15 mouse cellular contexts compared by ENCODE assay signal in genomic region chr13:93137098-93137497, GRCm38 (mm10). TPM values are rescaled to one million over a fixed set of nuclear protein-coding genes. Genes with fewer than 3 reads are reported as not detected.
DNase-seq lines count a peak whose midpoint lies in the region; TF ChIP-seq lines count a peak whose summit lies in the region.
"Had no signal": no experiment of that assay in that cellular context is flagged by ENCODE, and none has a peak within 500 bp of the region (broad histone marks: within the 10 kb centered on the region; RNA-seq: fewer than 3 reads in every experiment).

No protein-coding gene starts in this region.

- no peaks in the 10 kb centered on the region for H3K79me2 ChIP-seq in heart, adult 2 months (replicated peaks; ENCODE audit: control insufficient read depth, insufficient read depth, low read length)

- TF ChIP-seq EP300 in heart, adult 2 months (IDR thresholded peaks at IDR 0.05; ENCODE audit: insufficient read depth, low read depth, low read length) = 0 out of 2 replicates have a peak, but pooled peaks have one; percentile 35

- TF ChIP-seq POLR2A in heart, adult 2 months (IDR thresholded peaks at IDR 0.05; ENCODE audit: insufficient read depth, low read depth, low read length) = no peak
- TF ChIP-seq POLR2A in cerebellum, adult 2 months (IDR thresholded peaks at IDR 0.05; ENCODE audit: borderline replicate concordance, insufficient read depth, low read length) = no peak

- no peaks in the 10 kb centered on the region for H3K27me3 ChIP-seq in heart, adult 2 months (ENCODE audit: control insufficient read depth, insufficient read depth, low read length)
- H3K27me3 ChIP-seq in cerebellum, adult 2 months (ENCODE audit: control insufficient read depth, insufficient read depth, low read length) = no peaks in the 10 kb centered on the region
- H3K27me3 ChIP-seq: embryonic facial prominence, embryonic 15.5 days; midbrain, embryonic 13.5 days; stomach, embryonic 15.5 days had no signal

- TF ChIP-seq CTCF in heart, adult 2 months (IDR thresholded peaks at IDR 0.05) = no peak
- no peak for TF ChIP-seq CTCF in cerebellum, adult 2 months (IDR thresholded peaks at IDR 0.05; ENCODE audit: borderline replicate concordance, insufficient read depth, low read depth, low read length)

- H3K4me1 ChIP-seq in heart, adult 2 months (ENCODE audit: control insufficient read depth, insufficient read depth, low read length) = 0 out of 2 replicates have a peak, but pooled peaks cover 1% of the 10 kb centered on the region
- no peaks in the 10 kb centered on the region for H3K4me1 ChIP-seq in cerebellum, adult 2 months (ENCODE audit: control insufficient read depth, insufficient read depth, low read length)
- H3K4me1 ChIP-seq: midbrain, embryonic 13.5 days; stomach, embryonic 15.5 days had no signal

- intact Hi-C loops in heart, adult 2 months (cut with DNase I) = no loop called here

- H3K9ac ChIP-seq in heart, adult 2 months (ENCODE audit: low read depth, low read length) = no peak overlapping the region
- H3K9ac ChIP-seq: embryonic facial prominence, embryonic 15.5 days; midbrain, embryonic 13.5 days; stomach, embryonic 15.5 days had no signal

- no peak for DNase-seq in heart, adult 2 months
- DNase-seq in heart, postnatal 4 days = no peak
- DNase-seq in cerebellum, adult 11-12 months = peak; percentile 42
- peak; percentile 58 to 75 for DNase-seq in cerebellum, adult 2 months
- peak; percentile 62 for DNase-seq in cerebellum, postnatal 36 days
- DNase-seq in urinary bladder, postnatal 36 days (ENCODE audit: low spot score in 2 of 2) = no peak
- DNase-seq in kidney, postnatal 4 days = no peak
- DNase-seq: kidney, postnatal 36 days; lung, adult 18-20 months; lung, postnatal 14 days; thymus, adult 18-20 months had no signal

- H3K27ac ChIP-seq in heart, adult 2 months = peak overlapping the region; percentile 85
- H3K27ac ChIP-seq in cerebellum, adult 2 months (ENCODE audit: insufficient read depth, low read length) = no peak overlapping the region
- H3K27ac ChIP-seq: embryonic facial prominence, embryonic 15.5 days; midbrain, embryonic 13.5 days; stomach, embryonic 15.5 days had no signal

- no peak overlapping the region for H3K4me3 ChIP-seq in heart, adult 2 months
- H3K4me3 ChIP-seq in cerebellum, adult 2 months (replicated peaks; ENCODE audit: insufficient read depth, low read depth, low read length) = no peak overlapping the region
- H3K4me3 ChIP-seq: embryonic facial prominence, embryonic 15.5 days; midbrain, embryonic 13.5 days; myocyte; stomach, embryonic 15.5 days had no signal

- 73% methylated on average over 7 of the region's 7 CpGs for WGBS in heart, adult 2 months
- 14% methylated on average over 7 of the region's 7 CpGs for WGBS in cerebellum, adult 2 months

- H3K36me3 ChIP-seq in heart, adult 2 months (ENCODE audit: control insufficient read depth, insufficient read depth, low read length) = peaks cover 4% of the 10 kb centered on the region
- H3K36me3 ChIP-seq: embryonic facial prominence, embryonic 15.5 days; midbrain, embryonic 13.5 days; stomach, embryonic 15.5 days had no signal

RNA-seq across cellular contexts. Expression of gene Cmya5, which starts 7.4 kb away (rescaled TPM):
- 100 to 1,000 TPM; 335 to 392 TPM for total RNA-seq in heart, adult 2 months (2021)
- polyA plus RNA-seq in heart, adult 2 months (2012; rRNA removed) = 46.3 and 76.5 TPM in 2 replicates
- total RNA-seq in heart, postnatal 4 days (2021) = 10 to 100 TPM; 76.0 to 82.2 TPM
- 2.6 and 3.0 TPM in 2 replicates for polyA plus RNA-seq in cerebellum, adult 2 months (2012; rRNA removed)

RNA-seq across cellular contexts. Expression of gene Tent2, which starts 55.1 kb away (rescaled TPM):
- 10 to 100 TPM; 13.1 to 14.6 TPM for total RNA-seq in heart, adult 2 months (2021)
- 9.7 and 20.8 TPM in 2 replicates for polyA plus RNA-seq in heart, adult 2 months (2012; rRNA removed)
- total RNA-seq in heart, postnatal 4 days (2021) = 10 to 100 TPM; 27.4 to 28.1 TPM
- polyA plus RNA-seq in cerebellum, adult 2 months (2012; rRNA removed) = 33.3 and 34.1 TPM in 2 replicates

Comparison
In these comparisons a context has a peak if more than half of its experiments do, and no peak if none do; other contexts are left out.
1. RNA of gene Cmya5, which starts 7.4 kb away (total RNA-seq): 335 to 392 TPM in heart, adult 2 months; 76.0 to 82.2 TPM in heart, postnatal 4 days; every median in the first group is over 4 times any median in the second.
2. DNase-seq: peak in cerebellum, adult 11-12 months (single experiment), cerebellum, adult 2 months (2 of 2) and cerebellum, postnatal 36 days (2 of 2); none in heart, adult 2 months (0 of 2), heart, postnatal 4 days (single experiment), urinary bladder, postnatal 36 days (0 of 2) and kidney, postnatal 4 days (0 of 2).